Mouse (Mus musculus): ENCODE results near the gene Kcnab1.

Gene Kcnab1

GRCm38 (mm10) chr3:65204356-65205075, 95.3 kb downstream of the Kcnab1 start:
- WGBS: 81% methylated on average over 6 of the region's 6 CpGs

GRCm38 (mm10) chr3:65205539-65206020, 96.4 kb downstream of the Kcnab1 start:
- 70% methylated on average over 8 of the region's 8 CpGs for WGBS

- 37% methylated on average over 2 of the region's 2 CpGs for WGBS
These were observed 104.5 kb downstream of the Kcnab1 start for GRCm38 (mm10) chr3:65213725-65214124.

- 59% methylated on average over 2 of the region's 2 CpGs for WGBS
These were observed 105.5 kb downstream of the Kcnab1 start for GRCm38 (mm10) chr3:65214635-65215034.

- WGBS: 65% methylated on average over 7 of the region's 7 CpGs
These were observed 108.7 kb downstream of the Kcnab1 start for GRCm38 (mm10) chr3:65217673-65218579.

- 54% methylated on average over 2 of the region's 2 CpGs for WGBS
These were observed 114.5 kb downstream of the Kcnab1 start for GRCm38 (mm10) chr3:65223635-65224034.

- 91% methylated on average over 1 of the region's 1 CpGs for WGBS
These were observed 121.8 kb downstream of the Kcnab1 start for GRCm38 (mm10) chr3:65230978-65231377.

- 73% methylated on average over 11 of the region's 11 CpGs for WGBS
These were observed 122.4 kb downstream of the Kcnab1 start for GRCm38 (mm10) chr3:65231419-65232090.

- WGBS: 40% methylated on average over 6 of the region's 6 CpGs
These were observed 139.8 kb downstream of the Kcnab1 start for GRCm38 (mm10) chr3:65249023-65249422.

- 58% methylated on average over 4 of the region's 4 CpGs for WGBS
These were observed 151.3 kb downstream of the Kcnab1 start for GRCm38 (mm10) chr3:65260521-65260920.

- 48% methylated on average over 12 of the region's 12 CpGs for WGBS
These were observed 153.6 kb downstream of the Kcnab1 start for GRCm38 (mm10) chr3:65262506-65263422.

GRCm38 (mm10) chr3:65273317-65273716, 164.1 kb downstream of the Kcnab1 start:
- 90% methylated on average over 1 of the region's 1 CpGs for WGBS

- 77% methylated on average over 10 of the region's 10 CpGs for WGBS
These were observed 168.6 kb downstream of the Kcnab1 start for GRCm38 (mm10) chr3:65277777-65278176.

- WGBS: 77% methylated on average over 2 of the region's 2 CpGs
These were observed 174.2 kb downstream of the Kcnab1 start for GRCm38 (mm10) chr3:65283366-65283765.

GRCm38 (mm10) chr3:65288994-65289393, 179.8 kb downstream of the Kcnab1 start:
- 55% methylated on average over 2 of the region's 2 CpGs for WGBS

- WGBS: 67% methylated on average over 4 of the region's 4 CpGs
These were observed 187.8 kb downstream of the Kcnab1 start for GRCm38 (mm10) chr3:65296996-65297395.

GRCm38 (mm10) chr3:65299205-65299604, 190.0 kb downstream of the Kcnab1 start:
- 47% methylated on average over 4 of the region's 4 CpGs for WGBS

GRCm38 (mm10) chr3:65301531-65301930, 192.3 kb downstream of the Kcnab1 start:
- WGBS: 52% methylated on average over 3 of the region's 3 CpGs

GRCm38 (mm10) chr3:65302559-65302958, 193.4 kb downstream of the Kcnab1 start:
- 33% methylated on average over 5 of the region's 5 CpGs for WGBS

GRCm38 (mm10) chr3:65315837-65316236, 206.7 kb downstream of the Kcnab1 start:
- 71% methylated on average over 6 of the region's 6 CpGs for WGBS
